Mouse (Mus musculus) heart, embryonic 14.5 days (tissue): Measurements from ENCODE around the gene Selenbp1. TPM values are rescaled to one million over a fixed set of nuclear protein-coding genes. Genes with fewer than 3 reads are reported as not detected.

Source experiments
- ATAC-seq: fragments of 200-750 bp; cut with Nextera tagmentation; 2 replicates; pipeline ENCODE4 v1.8.0; 2017; ENCODE audit warnings: low read depth, moderate TSS enrichment; ENCODE audit not compliant: insufficient number of reproducible peaks, insufficient read depth, low FRiP score
- H3K27ac ChIP-seq, 2 experiments: fragments of 200-500 bp in 1 of 2; fragments of 300-500 bp in 1 of 2; sonication (generic) in 1 of 2; replicated peaks in 1 of 2; 2 replicates each; pipeline ENCODE4 v1.5.1; 2012 to 2014; ENCODE audit warnings: low read depth in 2 of 2, low read length in 2 of 2, control low read depth in 1 of 2, mild to moderate bottlenecking in 1 of 2, mixed read lengths in 1 of 2; ENCODE audit not compliant: control insufficient read depth in 1 of 2, insufficient read depth in 1 of 2
- H3K27me3 ChIP-seq: fragments of 300-500 bp; sonication (generic); 2 replicates; pipeline ENCODE4 v1.6.1; 2014; ENCODE audit warnings: mild to moderate bottlenecking, low read length, control low read depth; ENCODE audit not compliant: control insufficient read depth, insufficient read depth
- H3K36me3 ChIP-seq: fragments of 300-500 bp; sonication (generic); 2 replicates; pipeline ENCODE4 v1.6.1; 2014; ENCODE audit warnings: mild to moderate bottlenecking, control low read depth, low read length, mixed read lengths; ENCODE audit not compliant: control insufficient read depth, insufficient read depth
- H3K4me1 ChIP-seq, 2 experiments: fragments of 200-500 bp in 1 of 2; fragments of 300-500 bp in 1 of 2; sonication (generic) in 1 of 2; 2 replicates each; pipeline ENCODE4 v1.6.1; 2012 to 2014; ENCODE audit warnings: low read length in 2 of 2, control low read depth in 1 of 2, mixed read lengths in 1 of 2; ENCODE audit not compliant: control insufficient read depth in 2 of 2, insufficient read depth in 2 of 2
- H3K4me2 ChIP-seq: fragments of 300-500 bp; sonication (generic); 2 replicates; pipeline ENCODE4 v1.6.1; 2014; ENCODE audit warnings: mild to moderate bottlenecking, low read length
- H3K4me3 ChIP-seq, 2 experiments: fragments of 200-500 bp in 1 of 2; fragments of 300-500 bp in 1 of 2; sonication (generic) in 1 of 2; 2 replicates each; pipeline ENCODE4 v1.5.1; 2012 to 2014; ENCODE audit warnings: low read length in 2 of 2, mild to moderate bottlenecking in 2 of 2, control low read depth in 1 of 2, low read depth in 1 of 2, moderate library complexity in 1 of 2; ENCODE audit not compliant: control insufficient read depth in 1 of 2, insufficient read depth in 1 of 2
- H3K9ac ChIP-seq: fragments of 300-500 bp; sonication (generic); 2 replicates; pipeline ENCODE4 v1.6.1; 2014; ENCODE audit warnings: mild to moderate bottlenecking, low read length
- H3K9me3 ChIP-seq: fragments of 300-500 bp; sonication (generic); 2 replicates; pipeline ENCODE4 v1.6.1; 2016; ENCODE audit warnings: low read length, control low read depth; ENCODE audit not compliant: control insufficient read depth
- WGBS: fragments of 180-500 bp; shearing (Covaris S2); extraction: QIAGEN DNeasy Blood & Tissue Kit; methylation state at CpG from one replicate; pipeline ENCODE4 v1.1.7; 2014; 5-methylcytosine and 5-hydroxymethylcytosine counted together
- polyA plus RNA-seq: library from polyadenylated mRNA; unstranded; fragments of >200 nt; fragmentation: Nextera tagmentation; extraction: Ambion mirVana; gene quantifications from 2 replicates; pipeline ENCODE4 v1.2.1, GENCODE M21; 2014

The Selenbp1 gene
- polyA plus RNA-seq, 1 experiment from 2014 or later = 74.5 TPM

GRCm38 (mm10) chr3:94960322-94960721 is 27.5 kb downstream of the Selenbp1 start:
- Histone ChIP-seq H3K4me1 (peaks cover 0 to 12% of the 10 kb centered on the region in 2 experiments; a peak in 3 of 4 replicates), H3K9me3 (no peaks in the 10 kb centered on the region), H3K4me2 (no peak overlapping the region), H3K27me3 (no peaks in the 10 kb centered on the region), H3K9ac (no peak overlapping the region), H3K27ac (no peak overlapping the region), H3K36me3 (peaks cover 34% of the 10 kb centered on the region), H3K4me3 (no peak overlapping the region)
- WGBS = 48% methylated on average over 5 of the region's 5 CpGs
- ATAC-seq = no peak

GRCm38 (mm10) chr3:94964989-94965388 is 32.1 kb downstream of the Selenbp1 start:
- Histone ChIP-seq H3K27ac (no peak overlapping the region), H3K4me1 (no peaks in the 10 kb centered on the region), H3K9me3 (no peaks in the 10 kb centered on the region), H3K9ac (no peak overlapping the region), H3K4me3 (no peak overlapping the region), H3K36me3 (no peaks in the 10 kb centered on the region), H3K4me2 (no peak overlapping the region), H3K27me3 (no peaks in the 10 kb centered on the region)
- 88% methylated on average over 1 of the region's 1 CpGs for WGBS
- no peak for ATAC-seq

- Histone ChIP-seq H3K4me1 (no peaks in the 10 kb centered on the region), H3K9ac (no peak overlapping the region), H3K9me3 (no peaks in the 10 kb centered on the region), H3K36me3 (no peaks in the 10 kb centered on the region), H3K27ac (no peak overlapping the region), H3K4me3 (no peak overlapping the region), H3K4me2 (no peak overlapping the region), H3K27me3 (no peaks in the 10 kb centered on the region)
- no peak for ATAC-seq
- WGBS = 55% methylated on average over 1 of the region's 1 CpGs
Observed at GRCm38 (mm10) chr3:94965878-94966277, 33.0 kb downstream of the Selenbp1 start.

DNA sequence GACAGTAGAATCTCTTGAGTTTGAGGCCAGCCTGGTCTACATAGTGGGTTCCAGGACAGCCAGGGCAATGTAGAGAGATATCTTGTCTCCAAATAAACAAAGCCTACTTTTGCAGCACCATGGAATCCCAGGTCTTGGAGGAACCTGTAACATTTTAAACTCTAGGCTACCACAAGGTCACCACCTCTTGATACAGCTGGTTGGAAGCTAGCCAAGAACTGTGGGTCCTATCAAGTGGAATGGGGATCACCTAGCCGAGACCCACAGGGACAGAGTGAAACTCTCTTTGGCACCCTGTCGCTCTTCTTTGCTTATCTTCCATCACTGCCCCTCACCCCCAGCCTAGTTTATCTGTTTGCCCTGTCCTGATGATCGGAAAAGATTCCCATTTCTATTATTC is 39.7 kb downstream of the Selenbp1 start:
- no peak for ATAC-seq
- Histone ChIP-seq H3K4me3 (no peak overlapping the region), H3K4me2 (no peak overlapping the region), H3K27me3 (no peaks in the 10 kb centered on the region), H3K4me1 (peaks cover 8 to 14% of the 10 kb centered on the region in 2 experiments), H3K9ac (no peak overlapping the region), H3K27ac (no peak overlapping the region), H3K36me3 (peaks cover 7% of the 10 kb centered on the region), H3K9me3 (no peaks in the 10 kb centered on the region)
- WGBS = 56% methylated on average over 3 of the region's 3 CpGs

DNA sequence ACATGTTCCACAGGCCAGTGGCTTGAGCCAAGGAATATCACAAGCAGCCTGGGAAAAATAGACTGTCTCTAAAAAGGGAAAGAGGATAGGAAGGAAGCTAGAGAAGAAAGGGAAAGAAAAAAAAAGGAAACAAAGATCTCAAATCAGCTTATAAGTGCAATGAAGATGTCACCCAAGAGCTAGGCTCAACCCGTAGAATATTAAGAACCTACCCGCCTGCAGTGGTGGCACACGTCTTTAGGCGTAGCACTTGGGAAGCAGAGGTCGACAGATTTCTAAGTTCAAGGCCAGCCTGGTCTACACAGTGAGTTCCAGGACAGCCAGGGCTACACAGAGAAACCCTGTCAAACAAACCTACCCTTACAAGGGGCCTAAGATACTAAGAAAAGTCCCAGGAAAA is 40.8 kb downstream of the Selenbp1 start:
- Histone ChIP-seq H3K4me2 (peak overlapping the region; percentile 82), H3K27me3 (no peaks in the 10 kb centered on the region), H3K9me3 (no peaks in the 10 kb centered on the region), H3K4me3 (no peak overlapping the region; a peak in 1 of 4 replicates), H3K27ac (peak overlapping the region in 1 of 2 experiments; percentile 30; a peak in 1 of 4 replicates), H3K36me3 (peaks cover 15% of the 10 kb centered on the region), H3K9ac (no peak overlapping the region; the same call in 1 of the 2 replicates), H3K4me1 (peaks cover 8 to 14% of the 10 kb centered on the region in 2 experiments)
- 82% methylated on average over 5 of the region's 5 CpGs for WGBS
- ATAC-seq = no peak

DNA sequence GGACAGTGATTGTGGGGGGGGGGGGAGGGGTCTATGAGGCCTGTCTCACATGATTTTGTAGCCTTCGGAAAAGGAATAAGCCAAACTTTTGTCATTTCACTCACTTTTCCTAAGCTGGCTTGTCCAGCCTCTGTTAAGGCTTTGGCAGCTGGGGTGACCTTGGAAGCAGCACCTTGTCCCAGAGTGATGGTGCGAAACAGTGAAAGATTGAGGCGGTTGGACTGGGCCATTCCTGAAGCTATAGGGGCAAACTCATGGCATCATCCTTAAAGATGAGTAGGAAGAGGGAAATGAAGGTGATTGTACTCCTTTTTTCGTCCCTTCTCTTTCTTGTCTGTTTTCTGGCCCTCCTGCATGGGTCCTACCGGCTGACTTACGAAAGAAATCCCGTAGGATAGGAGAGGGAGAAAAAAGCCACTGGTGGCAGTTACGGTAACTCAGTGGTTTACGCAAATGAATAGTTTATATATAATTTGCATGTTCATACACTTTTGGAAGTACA is 41.2 kb downstream of the Selenbp1 start:
- peaks cover 8 to 14% of the 10 kb centered on the region in 2 experiments for H3K4me1 ChIP-seq
- peak overlapping the region; percentile 82 for H3K4me2 ChIP-seq
- H3K27ac ChIP-seq = peak overlapping the region; percentile 30 to 40; a peak in 2 of 4 replicates
- ATAC-seq = peak; percentile 3; the same call in 1 of the 2 replicates
- no peaks in the 10 kb centered on the region for H3K27me3 ChIP-seq
- peak overlapping the region; percentile 97 for H3K9ac ChIP-seq
- H3K4me3 ChIP-seq = peak overlapping the region; percentile 49 to 94
- 21% methylated on average over 9 of the region's 9 CpGs for whole genome bisulfite sequencing
- H3K9me3 ChIP-seq = no peaks in the 10 kb centered on the region
- H3K36me3 ChIP-seq = peaks cover 15% of the 10 kb centered on the region

DNA sequence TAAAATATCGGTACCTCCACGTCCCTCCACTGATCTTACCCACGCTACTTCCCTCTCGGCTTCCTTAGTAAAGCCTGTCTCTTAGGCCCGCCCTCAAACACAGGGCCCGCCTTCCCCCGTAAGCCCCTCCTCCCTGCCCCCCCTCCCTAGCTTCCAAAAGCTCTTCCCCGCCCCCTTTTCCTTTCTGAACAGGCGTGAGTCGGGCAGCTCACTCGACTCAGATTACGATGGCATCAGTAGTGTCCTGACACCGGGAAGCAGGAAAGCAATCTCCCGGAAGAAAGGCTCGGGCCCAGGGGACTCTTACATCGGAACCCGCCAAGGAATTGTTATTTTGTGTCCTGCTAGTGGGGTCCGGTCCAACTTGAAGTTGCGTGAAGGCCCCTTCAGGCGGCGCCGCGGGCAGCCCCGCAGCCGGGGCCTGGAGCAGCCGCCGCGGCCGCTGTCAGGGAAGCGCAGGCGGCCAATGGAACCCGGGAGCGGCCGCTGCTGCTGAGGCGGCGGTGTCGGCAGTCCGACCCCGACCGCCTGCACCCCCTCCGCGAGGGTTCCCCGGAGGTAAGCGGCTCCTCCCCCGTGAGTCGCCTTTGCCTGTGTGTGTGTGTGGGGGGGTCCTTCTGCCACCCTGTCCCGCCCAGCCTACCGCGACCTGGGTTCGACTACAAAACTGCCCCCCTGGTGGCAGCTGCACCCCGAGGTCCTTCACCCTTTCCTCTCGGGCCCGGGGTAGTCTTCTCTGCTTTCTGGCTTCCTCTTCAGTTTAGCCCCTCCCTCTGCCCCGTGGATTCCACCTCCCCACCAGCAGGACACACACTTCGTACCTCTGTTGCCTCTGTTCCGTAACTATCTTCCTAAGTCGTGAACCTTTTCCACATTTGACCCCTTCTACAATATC is 41.9 kb downstream of the Selenbp1 start, which contains the start of gene Pi4kb:
Pi4kb (plus strand) TSS at position 204 of the 895 bp plus-strand sequence.
- Histone ChIP-seq H3K36me3 (peaks cover 15% of the 10 kb centered on the region), H3K9me3 (no peaks in the 10 kb centered on the region), H3K27ac (peak within 1 kb of the TSS; percentile 95 to 98), H3K4me1 (peaks cover 8 to 14% of the 10 kb centered on the region in 2 experiments), H3K9ac (peak within 1 kb of the TSS; percentile 97), H3K4me2 (peak within 1 kb of the TSS; percentile 82), H3K27me3 (no peaks in the 10 kb centered on the region), H3K4me3 (peak within 1 kb of the TSS; percentile 94 to 99)
- WGBS = under 1% methylated on average over 53 of the region's 57 CpGs
- ATAC-seq = peak; percentile 94
